Mouse (Mus musculus) gastrocnemius, adult 8-10 months (tissue): Measurements from ENCODE around the gene Kdm6b. TPM values are rescaled to one million over a fixed set of nuclear protein-coding genes. Genes with fewer than 3 reads are reported as not detected.

Experiments
- DNase-seq, 2 experiments: peaks; one replicate each; pipeline ENCODE4 v3.0.0; 2022; ENCODE audit warnings: low spot score in 2 of 2
- total RNA-seq, 4 experiments: library from RNA; stranded (reverse); gene quantifications; 2 replicates each; pipeline ENCODE4 v1.2.4; 2022

Gene Kdm6b
- total RNA-seq, 4 experiments from 2014 or later = 19.1 to 22.9 (median 20.8) TPM

- DNase-seq = no peak
Measured at GRCm38 (mm10) chr11:69366855-69367615, 46.4 kb downstream of the Kdm6b start.

GRCm38 (mm10) chr11:69366157-69366854, 47.2 kb downstream of the Kdm6b start:
- DNase-seq = peak; percentile 83 to 92

GRCm38 (mm10) chr11:69365722-69366121, 47.8 kb downstream of the Kdm6b start:
- DNase-seq = peak in 1 of 2 experiments; percentile 32

GRCm38 (mm10) chr11:69364910-69365309, 48.6 kb downstream of the Kdm6b start:
- DNase-seq = peak; percentile 92 to 95

GRCm38 (mm10) chr11:69364376-69364775, 49.1 kb downstream of the Kdm6b start:
- no peak for DNase-seq

GRCm38 (mm10) chr11:69362479-69362878, 51.0 kb downstream of the Kdm6b start:
- DNase-seq = no peak

GRCm38 (mm10) chr11:69362021-69362420, 51.5 kb downstream of the Kdm6b start:
- DNase-seq = no peak

- DNase-seq = peak; percentile 47 to 54
Measured at GRCm38 (mm10) chr11:69357690-69358089, 55.8 kb downstream of the Kdm6b start.

GRCm38 (mm10) chr11:69356544-69356943, 56.9 kb downstream of the Kdm6b start:
- DNase-seq = no peak

Other genes with a start within 250 kb of the Kdm6b start
- gene Alox8, start 215.8 kb downstream of the Kdm6b start, total RNA-seq = not detected
- gene Gucy2e, start 176.6 kb downstream of the Kdm6b start, total RNA-seq = not detected
- 1 to 10 TPM in 1 of 4 experiments, under 1 TPM in 3; 0.72 to 1.5 (median 0.88) TPM for gene Cntrob, start 89.9 kb downstream of the Kdm6b start, total RNA-seq
- 10 to 100 TPM; 33.6 to 42.2 (median 37.9) TPM for gene Trappc1, start 89.7 kb downstream of the Kdm6b start, total RNA-seq
- under 1 TPM in 1 of 4 experiments, not detected in 3; 0.13 TPM for gene Kcnab3, start 87.4 kb downstream of the Kdm6b start, total RNA-seq
- under 1 TPM in 1 of 4 experiments, not detected in 3; 0.22 TPM for gene Rnf227, start 73.2 kb downstream of the Kdm6b start, total RNA-seq
- gene Chd3, start 44.3 kb downstream of the Kdm6b start, total RNA-seq = 1 to 10 TPM; 4.2 to 9.0 (median 5.5) TPM
- gene Naa38, start 18.2 kb downstream of the Kdm6b start, total RNA-seq = 10 to 100 TPM; 73.2 to 78.1 (median 75.7) TPM
- gene Cyb5d1, start 18.0 kb downstream of the Kdm6b start, total RNA-seq = 10 to 100 TPM; 33.2 to 38.0 (median 36.7) TPM
- gene Tmem88, start 15.4 kb downstream of the Kdm6b start, total RNA-seq = 1 to 10 TPM; 4.1 to 4.6 (median 4.1) TPM
- under 1 TPM in 3 of 4 experiments, not detected in 1; 0.02 to 0.68 (median 0.05) TPM for gene Dnah2, start 135.4 kb upstream of the Kdm6b start, total RNA-seq
- gene Efnb3, start 146.5 kb upstream of the Kdm6b start, total RNA-seq = under 1 TPM; 0.31 to 0.46 (median 0.35) TPM
- gene Wrap53, start 166.6 kb upstream of the Kdm6b start, total RNA-seq = 1 to 10 TPM; 3.3 to 4.4 (median 3.7) TPM
- gene Trp53, start 166.7 kb upstream of the Kdm6b start, total RNA-seq = 10 to 100 TPM; 12.6 to 17.2 (median 13.8) TPM
- gene Atp1b2, start 192.3 kb upstream of the Kdm6b start, total RNA-seq = 100 to 1,000 TPM; 333 to 372 (median 353) TPM
- not detected for gene Shbg, start 204.2 kb upstream of the Kdm6b start, total RNA-seq
- gene Sat2, start 208.3 kb upstream of the Kdm6b start, total RNA-seq = 1 to 10 TPM; 1.4 to 3.8 (median 2.7) TPM
- gene Fxr2, start 219.3 kb upstream of the Kdm6b start, total RNA-seq = 100 to 1,000 TPM; 104 to 114 (median 108) TPM
- gene Sox15, start 241.6 kb upstream of the Kdm6b start, total RNA-seq = not detected
- gene Mpdu1, start 249.0 kb upstream of the Kdm6b start, total RNA-seq = 1 to 10 TPM; 7.3 to 8.8 (median 8.3) TPM